Mouse (Mus musculus): ENCODE data around the gene Wasf2. TPM values are rescaled to one million over a fixed set of nuclear protein-coding genes. Genes with fewer than 3 reads are reported as not detected.

The Wasf2 gene
- polyA plus RNA-seq, 1 experiment, result 16.3 TPM

GRCm38 (mm10) chr4:133198337-133199180, 68.3 kb downstream of the Wasf2 start:
- DNase-seq (ENCODE audit: extremely low spot score in 1 of 2, low spot score in 1 of 2), result no peak

- no peak for DNase-seq (ENCODE audit: extremely low spot score in 1 of 2, low spot score in 1 of 2)
Observed at GRCm38 (mm10) chr4:133199743-133200142, 69.4 kb downstream of the Wasf2 start.

GRCm38 (mm10) chr4:133200343-133200742, 70.0 kb downstream of the Wasf2 start:
- peak in 1 of 2 experiments; percentile 76 for DNase-seq (ENCODE audit: extremely low spot score in 1 of 2, low spot score in 1 of 2)

GRCm38 (mm10) chr4:133201006-133201771, 70.9 kb downstream of the Wasf2 start:
- DNase-seq (ENCODE audit: extremely low spot score in 1 of 2, low spot score in 1 of 2), result no peak

GRCm38 (mm10) chr4:133202254-133202653, 71.9 kb downstream of the Wasf2 start:
- DNase-seq (ENCODE audit: extremely low spot score in 1 of 2, low spot score in 1 of 2), result no peak

- no peak for DNase-seq (ENCODE audit: extremely low spot score in 1 of 2, low spot score in 1 of 2)
Observed at GRCm38 (mm10) chr4:133203591-133203990, 73.3 kb downstream of the Wasf2 start.

GRCm38 (mm10) chr4:133204379-133204778, 74.1 kb downstream of the Wasf2 start:
- no peak for DNase-seq (ENCODE audit: extremely low spot score in 1 of 2, low spot score in 1 of 2)

- peak in 1 of 2 experiments; percentile 74 for DNase-seq (ENCODE audit: extremely low spot score in 1 of 2, low spot score in 1 of 2)
Observed at GRCm38 (mm10) chr4:133209366-133209765, 79.1 kb downstream of the Wasf2 start.

- DNase-seq (ENCODE audit: extremely low spot score in 1 of 2, low spot score in 1 of 2), result no peak
Observed at GRCm38 (mm10) chr4:133210023-133210787, 79.9 kb downstream of the Wasf2 start.

- no peak for DNase-seq (ENCODE audit: extremely low spot score in 1 of 2, low spot score in 1 of 2)
Observed at GRCm38 (mm10) chr4:133210788-133211390, 80.6 kb downstream of the Wasf2 start.

- DNase-seq (ENCODE audit: extremely low spot score in 1 of 2, low spot score in 1 of 2), result peak in 1 of 2 experiments; percentile 48
Observed at GRCm38 (mm10) chr4:133211751-133212561, 81.7 kb downstream of the Wasf2 start, which contains the start of the genes Cd164l2 and Gpr3. TSS of gene Cd164l2 (plus strand) at chr4:133212131. TSS of gene Gpr3 (minus strand) at chr4:133212536.

- DNase-seq (ENCODE audit: extremely low spot score in 1 of 2, low spot score in 1 of 2), result peak in 1 of 2 experiments; percentile 86
Observed at GRCm38 (mm10) chr4:133212562-133213267, 82.4 kb downstream of the Wasf2 start.

GRCm38 (mm10) chr4:133213268-133213590, 82.9 kb downstream of the Wasf2 start:
- DNase-seq (ENCODE audit: extremely low spot score in 1 of 2, low spot score in 1 of 2), result peak in 1 of 2 experiments; percentile 63

GRCm38 (mm10) chr4:133213661-133214060, 83.4 kb downstream of the Wasf2 start:
- no peak for DNase-seq (ENCODE audit: extremely low spot score in 1 of 2, low spot score in 1 of 2)

- peak in 1 of 2 experiments; percentile 65 for DNase-seq (ENCODE audit: extremely low spot score in 1 of 2, low spot score in 1 of 2)
Observed at GRCm38 (mm10) chr4:133217641-133218040, 87.3 kb downstream of the Wasf2 start.

GRCm38 (mm10) chr4:133218745-133219144, 88.4 kb downstream of the Wasf2 start:
- DNase-seq (ENCODE audit: extremely low spot score in 1 of 2, low spot score in 1 of 2), result no peak

GRCm38 (mm10) chr4:133220656-133221055, 90.4 kb downstream of the Wasf2 start:
- no peak for DNase-seq (ENCODE audit: extremely low spot score in 1 of 2, low spot score in 1 of 2)

GRCm38 (mm10) chr4:133221701-133222100, 91.4 kb downstream of the Wasf2 start:
- no peak for DNase-seq (ENCODE audit: extremely low spot score in 1 of 2, low spot score in 1 of 2)

- DNase-seq (ENCODE audit: extremely low spot score in 1 of 2, low spot score in 1 of 2), result no peak
Observed at GRCm38 (mm10) chr4:133223875-133224274, 93.6 kb downstream of the Wasf2 start.
